Mouse (Mus musculus) erythroblast, embryonic 14.5 days (primary cell): ENCODE results near the gene Vmn2r2. TPM values are rescaled to one million over a fixed set of nuclear protein-coding genes. Genes with fewer than 3 reads are reported as not detected.

ENCODE experiments used
- H3K27me3 ChIP-seq: 2 replicates; pipeline ENCODE4 v1.6.1; 2012; ENCODE audit warnings: inconsistent platforms; ENCODE audit not compliant: control insufficient read depth
- H3K36me3 ChIP-seq: 2 replicates; pipeline ENCODE4 v1.6.1; 2012; ENCODE audit warnings: mild to moderate bottlenecking, inconsistent platforms; ENCODE audit not compliant: control insufficient read depth
- H3K4me1 ChIP-seq: 2 replicates; pipeline ENCODE4 v1.6.1; 2012; ENCODE audit warnings: inconsistent platforms; ENCODE audit not compliant: control insufficient read depth
- H3K4me3 ChIP-seq: replicated peaks from 2 replicates; pipeline ENCODE3; 2012; ENCODE audit warnings: moderate library complexity, mild to moderate bottlenecking, inconsistent platforms
- H3K9me3 ChIP-seq: 2 replicates; pipeline ENCODE4 v1.6.1; 2012; ENCODE audit warnings: low read length, inconsistent platforms, mixed read lengths; ENCODE audit not compliant: control insufficient read depth
- GATA1 ChIP-seq: IDR thresholded peaks from 2 replicates; pipeline ENCODE4 v1.6.1; 2012; ENCODE audit warnings: low read length, inconsistent platforms, mixed read lengths
- TAL1 ChIP-seq: IDR thresholded peaks from 3 replicates; pipeline ENCODE4 v1.6.1; 2012; ENCODE audit warnings: low read length, inconsistent platforms, mixed read lengths
- polyA plus RNA-seq: library from polyadenylated mRNA; stranded (reverse); fragments of >175 nt; gene quantifications from 2 replicates; pipeline ENCODE4 v1.2.3, GENCODE M21; 2012

Gene Vmn2r2
- not detected in 2 replicates for polyA plus RNA-seq

DNA sequence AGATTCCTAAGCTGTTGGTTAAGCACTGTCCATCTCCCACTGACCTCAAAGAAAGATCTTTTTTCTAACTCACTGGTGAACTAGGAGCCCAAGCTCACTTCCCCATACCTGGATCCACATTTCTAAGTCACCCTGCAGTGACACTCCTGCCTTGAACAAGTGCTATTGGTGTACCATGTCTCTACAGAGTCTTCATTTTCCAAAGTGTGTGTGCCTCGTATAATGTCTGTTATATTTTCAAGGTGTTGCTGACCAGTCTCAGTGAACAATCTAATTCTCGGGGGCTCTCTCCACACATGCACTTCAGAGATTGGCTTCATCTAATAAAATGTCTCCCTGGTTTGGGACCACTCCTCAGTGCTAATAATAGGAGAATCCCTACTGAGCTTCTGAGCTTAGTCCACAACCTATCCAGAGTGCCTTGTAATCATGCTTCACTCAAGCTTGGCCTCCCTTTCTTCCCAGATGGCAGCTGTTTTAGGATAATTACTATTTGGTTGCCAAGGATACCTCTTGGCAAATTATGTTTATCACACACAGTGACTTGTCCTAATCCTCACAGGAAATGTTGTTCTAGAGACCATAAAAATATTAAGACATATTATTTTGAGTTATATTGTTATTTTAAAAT, at the start of gene Vmn2r2:
Gene Vmn2r2, minus strand, starts transcription at position 51 of the 631 bp plus-strand sequence.
- H3K27me3 ChIP-seq, result no peaks in the 10 kb centered on the region
- no peaks in the 10 kb centered on the region for H3K9me3 ChIP-seq
- H3K4me3 ChIP-seq, result no peak within 1 kb of the TSS
- H3K4me1 ChIP-seq, result no peaks in the 10 kb centered on the region
- TF ChIP-seq TAL1 (no peak), GATA1 (no peak)
- H3K36me3 ChIP-seq, result no peaks in the 10 kb centered on the region

DNA sequence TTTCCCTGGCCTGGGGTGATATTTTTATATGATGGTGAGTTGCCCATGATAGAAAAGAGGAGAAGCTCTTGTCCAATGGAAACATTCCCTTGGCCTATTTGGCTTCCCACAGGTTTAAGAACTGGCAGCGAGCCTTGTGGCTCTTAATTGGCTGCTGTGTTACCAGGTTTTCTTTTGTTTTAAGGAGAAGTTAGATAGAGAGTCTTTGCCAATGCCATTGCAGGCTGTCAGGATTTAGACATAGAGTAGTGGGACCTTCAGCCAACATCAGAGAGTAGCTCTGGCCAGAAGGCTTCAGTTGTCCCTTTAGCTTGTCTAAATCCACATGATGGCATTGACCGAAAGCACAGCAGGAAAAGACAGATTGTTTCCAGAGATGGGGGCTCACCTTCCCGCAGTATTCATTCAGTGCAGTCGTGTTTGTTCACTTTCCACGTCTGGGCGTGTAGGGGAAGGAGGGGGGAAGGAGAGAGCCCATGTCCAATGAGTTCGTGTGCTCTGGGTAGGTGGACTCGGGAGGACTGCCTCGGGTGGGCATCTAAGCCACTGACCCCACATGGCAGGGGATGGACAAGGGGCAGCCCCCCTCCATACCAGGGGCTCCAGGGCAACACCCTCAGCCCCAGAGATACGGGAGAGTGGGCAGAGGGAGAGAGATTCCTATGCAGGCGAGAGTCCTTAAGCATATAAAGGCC, 28.2 kb downstream of the Vmn2r2 start:
- Histone ChIP-seq H3K4me3 (no peak overlapping the region), H3K4me1 (no peaks in the 10 kb centered on the region), H3K27me3 (no peaks in the 10 kb centered on the region), H3K36me3 (no peaks in the 10 kb centered on the region), H3K9me3 (peaks cover 3% of the 10 kb centered on the region; the same call in 1 of the 2 replicates)
- TF ChIP-seq GATA1, result no peak

DNA sequence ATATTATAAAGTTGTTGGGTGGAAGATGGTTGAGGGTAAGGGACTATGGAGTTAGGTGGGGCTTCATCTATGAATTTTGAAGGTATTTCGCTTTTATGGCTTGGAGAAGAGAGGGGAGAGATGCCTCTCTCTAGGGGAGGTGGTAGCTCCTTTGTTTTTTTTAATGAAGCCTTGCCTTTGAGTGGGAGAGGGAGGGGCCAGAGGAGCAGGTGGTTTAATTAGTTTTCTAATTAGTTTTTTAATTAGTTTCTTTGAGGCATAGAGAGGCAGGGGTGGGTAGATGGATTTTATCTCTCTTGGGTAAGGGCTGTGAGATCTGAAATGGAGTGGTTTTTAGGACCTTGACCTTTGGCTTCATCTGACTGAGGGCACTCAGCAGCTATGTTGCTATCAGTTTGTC, 29.0 kb downstream of the Vmn2r2 start:
- H3K4me3 ChIP-seq, result no peak overlapping the region
- H3K36me3 ChIP-seq, result no peaks in the 10 kb centered on the region
- TF ChIP-seq GATA1, result no peak
- no peak for TF ChIP-seq TAL1
- H3K27me3 ChIP-seq, result no peaks in the 10 kb centered on the region
- peaks cover 3% of the 10 kb centered on the region; the same call in 1 of the 2 replicates for H3K9me3 ChIP-seq
- no peaks in the 10 kb centered on the region for H3K4me1 ChIP-seq

DNA sequence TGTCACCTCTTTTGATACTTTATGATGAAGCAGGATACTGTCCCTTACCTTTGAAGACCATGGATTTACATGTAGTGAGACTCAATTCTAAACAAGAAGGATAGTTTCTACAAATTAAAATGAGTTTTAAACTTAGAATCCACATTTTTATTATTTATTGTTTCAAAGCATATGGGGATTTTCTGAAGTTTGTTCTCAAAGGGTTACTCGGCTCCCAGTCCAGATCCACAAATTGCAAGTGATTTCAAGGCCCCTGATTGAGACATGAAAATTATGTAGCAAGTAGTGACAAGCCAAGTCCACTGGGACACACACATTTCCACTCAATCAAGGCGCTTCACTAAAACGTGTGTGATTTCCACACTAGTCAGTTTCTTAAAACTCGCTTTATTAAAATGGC, 60.5 kb downstream of the Vmn2r2 start, which contains the start of gene Vmn2r1:
Gene Vmn2r1, plus strand, starts transcription at position 301 of the 400 bp plus-strand sequence.
- no peak within 1 kb of the TSS for H3K4me3 ChIP-seq
- H3K9me3 ChIP-seq, result no peaks in the 10 kb centered on the region
- no peaks in the 10 kb centered on the region for H3K4me1 ChIP-seq
- no peaks in the 10 kb centered on the region for H3K27me3 ChIP-seq
- no peak for TF ChIP-seq GATA1
- TF ChIP-seq TAL1, result no peak
- H3K36me3 ChIP-seq, result no peaks in the 10 kb centered on the region

Other genes starting within 250 kb of the Vmn2r2 start
- not detected in 2 replicates for gene Plch1, start 242.5 kb downstream of the Vmn2r2 start, polyA plus RNA-seq
- gene E130311K13Rik, start 212.5 kb downstream of the Vmn2r2 start, polyA plus RNA-seq, result 0.07 TPM in 1 of 2 replicates, not detected in the other
- 0.21 and 0.55 TPM in 2 replicates for gene Slc33a1, start 177.2 kb downstream of the Vmn2r2 start, polyA plus RNA-seq
- 0.22 and 0.25 TPM in 2 replicates for gene Gmps, start 165.8 kb downstream of the Vmn2r2 start, polyA plus RNA-seq
- not detected in 2 replicates for gene Vmn2r1, start 60.4 kb downstream of the Vmn2r2 start, polyA plus RNA-seq
- gene Vmn2r3, start 147.8 kb upstream of the Vmn2r2 start, polyA plus RNA-seq, result not detected in 2 replicates